Mouse (Mus musculus): ENCODE measurements at regions not wholly inside any gene's neighbourhood (a gene's known extent, or its start where the extent isn't known, plus 50 kb on each side); places are given as distances from the start of the nearest gene placed in this dataset.

DNA sequence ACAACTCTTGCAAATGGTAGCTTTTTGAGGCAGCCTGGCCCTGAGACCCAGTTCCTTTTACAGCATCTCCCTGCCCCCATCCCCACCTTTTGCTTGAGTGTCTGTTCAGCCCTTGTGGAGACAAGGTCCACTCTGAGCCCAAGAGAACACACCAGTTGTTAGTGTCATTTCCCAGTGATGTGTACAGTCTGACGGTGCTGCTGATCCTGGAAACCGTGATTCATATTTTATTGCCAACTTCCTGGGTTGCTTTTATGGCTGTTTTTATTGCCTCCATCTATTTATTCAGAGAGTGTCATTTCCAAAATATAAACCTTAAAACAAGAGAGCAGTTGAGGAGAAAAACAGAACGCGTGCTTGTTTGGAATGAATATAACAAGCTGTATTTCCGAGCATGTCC lies 309.6 kb upstream of the Isl1 start:
- Histone ChIP-seq H3K9me3 (replicated peaks; ENCODE audit: control insufficient read depth, low read length) (no peaks in the 10 kb centered on the region), H3K27me3 (replicated peaks; ENCODE audit: control insufficient read depth, insufficient read depth, low read length) (no peaks in the 10 kb centered on the region), H3K36me3 (ENCODE audit: control insufficient read depth, insufficient read depth, low read length) (no peaks in the 10 kb centered on the region), H3K4me1 (ENCODE audit: control insufficient read depth, insufficient read depth, low read length) (no peaks in the 10 kb centered on the region), H3K4me3 (ENCODE audit: low read depth, low read length) (no peak overlapping the region), H3K27ac (ENCODE audit: low read depth, low read length) (no peak overlapping the region), H3K4me2 (ENCODE audit: low read length) (no peak overlapping the region), H3K9ac (ENCODE audit: low read length) (no peak overlapping the region)
- ATAC-seq (no peak), DNase-seq (ENCODE audit: low spot score) (no peak)
- 96% methylated on average over 5 of the region's 5 CpGs for WGBS

- H3K4me1 ChIP-seq (ENCODE audit: control insufficient read depth, insufficient read depth, low read length): no peaks in the 10 kb centered on the region
Observed at GRCm38 (mm10) chr13:116596346-116596745, 286.9 kb upstream of the Isl1 start.

DNA sequence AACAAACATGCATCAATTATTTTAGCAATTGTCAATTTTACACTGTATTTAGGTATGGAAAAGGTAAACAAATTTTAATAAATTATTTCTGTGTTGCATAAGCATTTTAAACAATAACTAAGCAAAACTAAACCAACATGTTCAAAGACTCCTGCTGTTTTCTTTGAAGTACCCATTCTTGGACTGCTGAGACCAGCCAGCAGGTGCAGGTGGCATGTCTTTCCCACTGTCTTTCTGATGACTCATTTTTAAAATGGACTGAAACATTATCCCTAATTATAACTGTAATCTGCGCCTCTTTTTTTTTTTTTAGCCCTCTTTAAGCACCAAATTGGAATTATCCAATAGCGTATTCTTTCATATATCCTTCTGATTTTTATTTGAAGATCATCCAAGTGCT lies 286.0 kb upstream of the Isl1 start:
- WGBS: 87% methylated on average over 2 of the region's 2 CpGs

More at GRCm38 (mm10) chr13:116596346-116596745, 286.9 kb upstream of the Isl1 start:
- H3K4me2 ChIP-seq (ENCODE audit: low read length): no peak overlapping the region
- no peaks in the 10 kb centered on the region for H3K36me3 ChIP-seq (ENCODE audit: control insufficient read depth, insufficient read depth, low read length)
- H3K27ac ChIP-seq (ENCODE audit: low read depth, low read length): no peak overlapping the region
- no peak overlapping the region for H3K9ac ChIP-seq (ENCODE audit: low read length)
- no peak for ATAC-seq
- H3K27me3 ChIP-seq (replicated peaks; ENCODE audit: control insufficient read depth, insufficient read depth, low read length): no peaks in the 10 kb centered on the region
- H3K9me3 ChIP-seq (replicated peaks; ENCODE audit: control insufficient read depth, low read length): no peaks in the 10 kb centered on the region
- H3K4me3 ChIP-seq (ENCODE audit: low read depth, low read length): no peak overlapping the region
- no peak for DNase-seq (ENCODE audit: low spot score)
- 95% methylated on average over 4 of the region's 4 CpGs for WGBS

GRCm38 (mm10) chr13:116575958-116576335 lies 266.5 kb upstream of the Isl1 start:
- H3K27ac ChIP-seq (ENCODE audit: low read depth, low read length): no peak overlapping the region; the same call in 1 of the 2 replicates
- no peak overlapping the region for H3K4me3 ChIP-seq (ENCODE audit: low read depth, low read length)
- no peaks in the 10 kb centered on the region for H3K27me3 ChIP-seq (replicated peaks; ENCODE audit: control insufficient read depth, insufficient read depth, low read length)
- ATAC-seq: peak; percentile 47
- DNase-seq (ENCODE audit: low spot score): no peak
- H3K36me3 ChIP-seq (ENCODE audit: control insufficient read depth, insufficient read depth, low read length): no peaks in the 10 kb centered on the region
- H3K9me3 ChIP-seq (replicated peaks; ENCODE audit: control insufficient read depth, low read length): no peaks in the 10 kb centered on the region
- no peak overlapping the region for H3K9ac ChIP-seq (ENCODE audit: low read length)
- H3K4me2 ChIP-seq (ENCODE audit: low read length): no peak overlapping the region
- H3K4me1 ChIP-seq (ENCODE audit: control insufficient read depth, insufficient read depth, low read length): no peaks in the 10 kb centered on the region

More for the DNA sequence above, 286.0 kb upstream of the Isl1 start:
- no peak overlapping the region for H3K27ac ChIP-seq (ENCODE audit: low read depth, low read length)
- DNase-seq (ENCODE audit: low spot score): no peak
- no peaks in the 10 kb centered on the region for H3K36me3 ChIP-seq (ENCODE audit: control insufficient read depth, insufficient read depth, low read length)
- no peak overlapping the region for H3K4me2 ChIP-seq (ENCODE audit: low read length)
- no peak overlapping the region for H3K4me3 ChIP-seq (ENCODE audit: low read depth, low read length)
- H3K9me3 ChIP-seq (replicated peaks; ENCODE audit: control insufficient read depth, low read length): no peaks in the 10 kb centered on the region
- H3K9ac ChIP-seq (ENCODE audit: low read length): no peak overlapping the region
- ATAC-seq: no peak
- no peaks in the 10 kb centered on the region for H3K27me3 ChIP-seq (replicated peaks; ENCODE audit: control insufficient read depth, insufficient read depth, low read length)
- no peaks in the 10 kb centered on the region for H3K4me1 ChIP-seq (ENCODE audit: control insufficient read depth, insufficient read depth, low read length)

GRCm38 (mm10) chr13:116575274-116575957 lies 265.9 kb upstream of the Isl1 start:
- no peak overlapping the region for H3K4me3 ChIP-seq (ENCODE audit: low read depth, low read length)
- H3K27me3 ChIP-seq (replicated peaks; ENCODE audit: control insufficient read depth, insufficient read depth, low read length): no peaks in the 10 kb centered on the region
- no peaks in the 10 kb centered on the region for H3K36me3 ChIP-seq (ENCODE audit: control insufficient read depth, insufficient read depth, low read length)
- ATAC-seq (peak; percentile 92), DNase-seq (ENCODE audit: low spot score) (peak; percentile 75)
- H3K4me2 ChIP-seq (ENCODE audit: low read length): no peak overlapping the region
- WGBS: 15% methylated on average over 11 of the region's 11 CpGs
- no peak overlapping the region for H3K9ac ChIP-seq (ENCODE audit: low read length)
- no peak overlapping the region; the same call in 1 of the 2 replicates for H3K27ac ChIP-seq (ENCODE audit: low read depth, low read length)
- H3K4me1 ChIP-seq (ENCODE audit: control insufficient read depth, insufficient read depth, low read length): no peaks in the 10 kb centered on the region
- H3K9me3 ChIP-seq (replicated peaks; ENCODE audit: control insufficient read depth, low read length): no peaks in the 10 kb centered on the region

DNA sequence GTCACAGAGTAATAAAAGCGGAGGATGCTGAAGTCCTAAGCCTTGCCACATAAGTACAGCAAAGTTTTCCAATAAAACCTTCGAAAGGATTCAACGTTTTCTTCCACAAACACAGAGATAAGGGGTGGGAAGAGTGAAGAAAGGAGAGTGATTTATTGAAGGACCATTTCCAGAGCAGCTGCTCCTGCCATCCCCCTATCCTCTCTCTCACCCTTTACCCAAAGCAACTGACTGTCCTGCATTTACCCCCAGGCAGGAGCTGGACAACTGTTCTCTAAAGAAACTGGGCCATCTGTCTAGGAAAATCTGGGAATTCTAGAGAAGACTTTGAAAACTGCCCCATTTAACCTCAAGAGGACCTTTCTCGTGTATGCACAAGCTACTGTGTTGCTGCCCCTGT lies 245.6 kb upstream of the Isl1 start:
- Histone ChIP-seq H3K36me3 (ENCODE audit: control insufficient read depth, insufficient read depth, low read length) (no peaks in the 10 kb centered on the region), H3K27ac (ENCODE audit: low read depth, low read length) (no peak overlapping the region), H3K4me2 (ENCODE audit: low read length) (no peak overlapping the region), H3K9me3 (replicated peaks; ENCODE audit: control insufficient read depth, low read length) (no peaks in the 10 kb centered on the region), H3K27me3 (replicated peaks; ENCODE audit: control insufficient read depth, insufficient read depth, low read length) (no peaks in the 10 kb centered on the region), H3K4me3 (ENCODE audit: low read depth, low read length) (no peak overlapping the region), H3K9ac (ENCODE audit: low read length) (no peak overlapping the region), H3K4me1 (ENCODE audit: control insufficient read depth, insufficient read depth, low read length) (no peaks in the 10 kb centered on the region)
- ATAC-seq: no peak
- 82% methylated on average over 4 of the region's 4 CpGs for WGBS
- no peak for DNase-seq (ENCODE audit: low spot score)

DNA sequence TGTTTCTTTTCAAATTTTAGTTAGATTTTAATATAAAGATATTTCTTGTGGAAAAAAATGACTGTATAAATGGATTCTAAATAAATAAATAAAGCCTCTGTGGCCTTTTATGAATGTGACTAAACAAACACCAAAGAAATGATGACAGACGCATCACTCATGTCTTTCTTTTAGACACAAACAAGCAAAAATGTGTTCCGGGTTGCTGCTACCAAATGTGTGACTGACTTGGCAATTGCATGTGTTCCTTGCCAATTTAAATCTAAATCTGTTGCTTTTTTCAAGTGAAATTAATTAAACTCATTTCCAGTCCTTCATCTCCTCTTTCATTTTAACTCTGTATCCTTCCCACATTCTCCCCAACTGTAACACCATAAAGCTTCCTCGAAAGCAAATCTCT lies 225.7 kb upstream of the Isl1 start:
- H3K4me1 ChIP-seq (ENCODE audit: control insufficient read depth, insufficient read depth, low read length): no peaks in the 10 kb centered on the region
- 69% methylated on average over 3 of the region's 3 CpGs for WGBS

DNA sequence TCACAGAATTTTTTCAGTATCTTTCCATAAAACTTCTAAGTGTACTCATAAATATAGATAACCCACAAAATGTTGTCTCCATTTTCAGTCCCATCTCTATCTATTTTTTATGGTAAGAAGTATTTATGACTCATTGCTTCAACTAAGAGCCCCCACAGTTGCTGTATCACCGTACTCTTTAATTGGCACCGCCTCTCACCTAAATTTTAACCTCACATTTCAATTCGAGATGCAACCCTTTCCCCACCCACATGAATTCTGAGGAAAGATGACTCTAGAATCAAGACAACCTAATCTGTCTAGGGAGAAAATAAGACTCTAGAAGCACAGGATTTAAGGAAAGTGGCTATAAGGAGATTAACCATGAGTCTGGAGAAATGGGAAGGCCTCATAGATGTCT lies 223.7 kb upstream of the Isl1 start:
- DNase-seq (ENCODE audit: low spot score) (no peak), ATAC-seq (no peak)
- 88% methylated on average over 3 of the region's 3 CpGs for WGBS

More for the DNA sequence above, 225.7 kb upstream of the Isl1 start:
- Histone ChIP-seq H3K36me3 (ENCODE audit: control insufficient read depth, insufficient read depth, low read length) (no peaks in the 10 kb centered on the region), H3K27ac (ENCODE audit: low read depth, low read length) (no peak overlapping the region), H3K9me3 (replicated peaks; ENCODE audit: control insufficient read depth, low read length) (no peaks in the 10 kb centered on the region), H3K4me3 (ENCODE audit: low read depth, low read length) (no peak overlapping the region), H3K4me2 (ENCODE audit: low read length) (no peak overlapping the region), H3K9ac (ENCODE audit: low read length) (no peak overlapping the region), H3K27me3 (replicated peaks; ENCODE audit: control insufficient read depth, insufficient read depth, low read length) (no peaks in the 10 kb centered on the region)
- DNase-seq (ENCODE audit: low spot score) (peak; percentile 63), ATAC-seq (peak; percentile 42; the same call in 1 of the 2 replicates)

GRCm38 (mm10) chr13:116528289-116528688 lies 218.8 kb upstream of the Isl1 start:
- H3K4me3 ChIP-seq (ENCODE audit: low read depth, low read length): no peak overlapping the region
- no peaks in the 10 kb centered on the region for H3K27me3 ChIP-seq (replicated peaks; ENCODE audit: control insufficient read depth, insufficient read depth, low read length)
- H3K36me3 ChIP-seq (ENCODE audit: control insufficient read depth, insufficient read depth, low read length): no peaks in the 10 kb centered on the region
- H3K27ac ChIP-seq (ENCODE audit: low read depth, low read length): no peak overlapping the region
- H3K4me2 ChIP-seq (ENCODE audit: low read length): no peak overlapping the region
- H3K9me3 ChIP-seq (replicated peaks; ENCODE audit: control insufficient read depth, low read length): no peaks in the 10 kb centered on the region
- H3K4me1 ChIP-seq (ENCODE audit: control insufficient read depth, insufficient read depth, low read length): peaks cover 7% of the 10 kb centered on the region
- ATAC-seq: no peak
- DNase-seq (ENCODE audit: low spot score): no peak
- WGBS: 73% methylated on average over 1 of the region's 1 CpGs
- no peak overlapping the region for H3K9ac ChIP-seq (ENCODE audit: low read length)

More for the DNA sequence above, 223.7 kb upstream of the Isl1 start:
- no peaks in the 10 kb centered on the region for H3K9me3 ChIP-seq (replicated peaks; ENCODE audit: control insufficient read depth, low read length)
- no peaks in the 10 kb centered on the region for H3K27me3 ChIP-seq (replicated peaks; ENCODE audit: control insufficient read depth, insufficient read depth, low read length)
- no peaks in the 10 kb centered on the region for H3K4me1 ChIP-seq (ENCODE audit: control insufficient read depth, insufficient read depth, low read length)
- no peak overlapping the region for H3K27ac ChIP-seq (ENCODE audit: low read depth, low read length)
- no peak overlapping the region for H3K9ac ChIP-seq (ENCODE audit: low read length)
- H3K4me2 ChIP-seq (ENCODE audit: low read length): no peak overlapping the region
- no peaks in the 10 kb centered on the region for H3K36me3 ChIP-seq (ENCODE audit: control insufficient read depth, insufficient read depth, low read length)
- H3K4me3 ChIP-seq (ENCODE audit: low read depth, low read length): no peak overlapping the region
